Mouse (Mus musculus): Measurements from ENCODE around the gene Desi2. TPM values are rescaled to one million over a fixed set of nuclear protein-coding genes. Genes with fewer than 3 reads are reported as not detected.
"Not testable (repeated sequence)": the region's sequence is repeated elsewhere in the genome, so short reads cannot be mapped to it uniquely, and the experiment has no call there.

The Desi2 gene
- polyA plus RNA-seq, 2 experiments, result 3.7 to 6.2 TPM

DNA sequence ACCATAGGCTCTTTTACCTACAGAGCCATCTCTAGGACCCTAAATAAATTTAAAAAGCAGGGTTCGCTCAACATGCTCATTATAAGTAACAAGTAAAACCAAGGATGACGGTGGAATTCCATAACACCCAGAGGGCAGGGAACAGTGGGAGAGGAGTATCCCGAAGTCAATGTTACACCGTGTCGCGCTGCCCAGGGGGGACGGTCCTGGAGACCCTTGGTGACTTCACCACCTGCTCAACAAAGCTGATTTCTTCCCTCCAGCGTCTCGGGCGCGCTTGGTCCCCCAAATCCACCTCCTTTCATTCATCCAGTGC is 88.5 kb downstream of the Desi2 start:
- H3K4me1 ChIP-seq (replicated peaks; ENCODE audit: control insufficient read depth in 2 of 2, insufficient read depth in 2 of 2, low read length in 1 of 2), result no peaks in the 10 kb centered on the region
- WGBS (ENCODE audit: insufficient replicate concordance), result 7% methylated on average over 11 of the region's 11 CpGs
- peak overlapping the region; percentile 64 for H3K4me2 ChIP-seq (ENCODE audit: low read depth)
- DNase-seq (ENCODE audit: low read depth in 3 of 3, low spot score in 3 of 3) (no peak), ATAC-seq (ENCODE audit: insufficient read depth) (peak; percentile 18; the same call in 1 of the 2 replicates)
- TF ChIP-seq CTCF (IDR thresholded peaks at IDR 0.05; ENCODE audit: low read depth), result no peak
- TF ChIP-seq EP300 (IDR thresholded peaks at IDR 0.05; ENCODE audit: low read depth), result no peak
- H3K9ac ChIP-seq (replicated peaks), result no peak overlapping the region
- H3K27ac ChIP-seq, result no peak overlapping the region
- no peaks in the 10 kb centered on the region for H3K9me3 ChIP-seq (ENCODE audit: control insufficient read depth, low read length)
- H3K4me3 ChIP-seq (ENCODE audit: insufficient read depth in 1 of 2, low read depth in 2 of 2, low read length in 2 of 2), result peak overlapping the region; percentile 52 to 57
- H3K36me3 ChIP-seq (replicated peaks; ENCODE audit: control insufficient read depth, insufficient read depth, low read depth), result no peaks in the 10 kb centered on the region
- peaks cover 14% of the 10 kb centered on the region for H3K27me3 ChIP-seq (ENCODE audit: control insufficient read depth, insufficient read depth, low read length)

DNA sequence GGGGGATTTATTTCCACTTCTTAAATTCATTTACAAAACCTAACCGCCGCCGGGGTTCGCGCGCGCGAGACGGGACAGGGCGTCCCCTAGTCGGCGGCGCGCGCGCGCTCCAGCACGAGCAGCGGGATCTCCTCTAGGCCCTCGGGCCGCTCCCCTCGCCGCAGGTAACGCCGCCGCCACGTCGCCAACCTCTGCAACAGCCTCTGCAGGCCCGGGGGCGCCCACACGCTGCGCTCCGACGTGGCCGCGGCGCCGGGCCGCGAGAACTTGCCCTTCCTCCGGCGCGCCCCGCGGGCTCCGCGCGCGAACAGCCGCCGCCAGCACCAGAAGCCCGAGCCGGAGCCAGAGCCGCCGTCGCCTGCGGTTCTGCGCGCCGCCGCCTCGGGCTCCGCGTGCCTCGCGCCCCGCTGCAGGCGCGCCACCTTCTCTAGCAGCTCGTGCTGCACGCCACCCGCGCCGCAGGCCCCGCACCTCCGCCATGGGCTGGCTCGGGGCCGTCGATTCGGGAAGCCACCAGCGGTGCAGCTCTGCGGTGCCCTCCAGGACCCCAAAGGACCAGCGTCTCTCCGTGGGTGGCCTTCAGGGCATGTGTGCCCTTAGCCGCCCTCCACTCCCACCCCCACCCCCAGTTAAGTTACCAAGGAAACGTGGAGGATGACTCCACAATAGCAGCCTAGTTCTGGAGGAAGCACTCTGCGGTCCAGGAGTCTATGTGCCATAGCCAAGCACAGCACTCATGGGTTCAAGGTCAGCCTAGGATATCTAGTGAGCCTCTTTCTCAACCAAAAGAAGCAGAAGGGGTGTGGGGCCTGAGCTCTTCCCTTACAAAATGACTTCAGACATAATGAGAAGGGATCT is 89.1 kb downstream of the Desi2 start:
- DNase-seq (ENCODE audit: low read depth in 3 of 3, low spot score in 3 of 3), result no peak
- under 1% methylated on average over 87 of the region's 87 CpGs for WGBS (ENCODE audit: insufficient replicate concordance)

DNA sequence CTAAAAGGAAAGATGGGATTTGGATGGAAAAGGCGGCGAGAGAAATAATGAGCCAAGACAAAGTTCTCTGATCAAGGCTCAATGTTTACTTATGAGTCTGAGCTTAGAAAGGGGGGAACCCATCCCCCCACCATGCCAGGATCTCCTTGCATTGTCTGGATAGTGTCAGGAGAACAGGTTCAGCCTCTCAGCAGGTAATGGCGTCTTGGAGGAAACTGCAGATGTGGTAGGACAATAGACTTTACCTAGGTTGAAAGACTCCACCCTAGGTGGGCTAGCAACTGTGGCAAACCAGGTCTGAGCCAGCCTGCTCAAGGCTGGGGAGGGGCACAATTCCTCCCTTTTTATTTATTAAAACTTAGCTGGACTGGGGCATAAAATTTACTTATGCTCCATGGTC is 96.1 kb downstream of the Desi2 start:
- H3K27me3 ChIP-seq (ENCODE audit: control insufficient read depth, insufficient read depth, low read length); H3K9me3 ChIP-seq (ENCODE audit: control insufficient read depth, low read length); H3K4me1 ChIP-seq (replicated peaks; ENCODE audit: control insufficient read depth in 2 of 2, insufficient read depth in 2 of 2, low read length in 1 of 2); H3K36me3 ChIP-seq (replicated peaks; ENCODE audit: control insufficient read depth, insufficient read depth, low read depth); H3K4me3 ChIP-seq (ENCODE audit: insufficient read depth in 1 of 2, low read depth in 2 of 2, low read length in 2 of 2); H3K27ac ChIP-seq; H3K4me2 ChIP-seq (ENCODE audit: low read depth); ATAC-seq (ENCODE audit: insufficient read depth); H3K9ac ChIP-seq (replicated peaks); DNase-seq (ENCODE audit: low read depth in 3 of 3, low spot score in 3 of 3): not testable (repeated sequence)
- 80% methylated on average over 3 of the region's 3 CpGs for WGBS (ENCODE audit: insufficient replicate concordance)

More for the DNA sequence above, 89.1 kb downstream of the Desi2 start:
- Histone ChIP-seq H3K27ac (no peak overlapping the region), H3K27me3 (ENCODE audit: control insufficient read depth, insufficient read depth, low read length) (peaks cover 14% of the 10 kb centered on the region), H3K4me3 (ENCODE audit: insufficient read depth in 1 of 2, low read depth in 2 of 2, low read length in 2 of 2) (peak overlapping the region; percentile 52 to 57), H3K4me2 (ENCODE audit: low read depth) (peak overlapping the region; percentile 64), H3K36me3 (replicated peaks; ENCODE audit: control insufficient read depth, insufficient read depth, low read depth) (no peaks in the 10 kb centered on the region), H3K4me1 (replicated peaks; ENCODE audit: control insufficient read depth in 2 of 2, insufficient read depth in 2 of 2, low read length in 1 of 2) (no peaks in the 10 kb centered on the region), H3K9ac (replicated peaks) (no peak overlapping the region), H3K9me3 (ENCODE audit: control insufficient read depth, low read length) (no peaks in the 10 kb centered on the region)
- TF ChIP-seq CTCF (IDR thresholded peaks at IDR 0.05; ENCODE audit: low read depth) (no peak), EP300 (IDR thresholded peaks at IDR 0.05; ENCODE audit: low read depth) (no peak)
- peak; percentile 65 for ATAC-seq (ENCODE audit: insufficient read depth)

DNA sequence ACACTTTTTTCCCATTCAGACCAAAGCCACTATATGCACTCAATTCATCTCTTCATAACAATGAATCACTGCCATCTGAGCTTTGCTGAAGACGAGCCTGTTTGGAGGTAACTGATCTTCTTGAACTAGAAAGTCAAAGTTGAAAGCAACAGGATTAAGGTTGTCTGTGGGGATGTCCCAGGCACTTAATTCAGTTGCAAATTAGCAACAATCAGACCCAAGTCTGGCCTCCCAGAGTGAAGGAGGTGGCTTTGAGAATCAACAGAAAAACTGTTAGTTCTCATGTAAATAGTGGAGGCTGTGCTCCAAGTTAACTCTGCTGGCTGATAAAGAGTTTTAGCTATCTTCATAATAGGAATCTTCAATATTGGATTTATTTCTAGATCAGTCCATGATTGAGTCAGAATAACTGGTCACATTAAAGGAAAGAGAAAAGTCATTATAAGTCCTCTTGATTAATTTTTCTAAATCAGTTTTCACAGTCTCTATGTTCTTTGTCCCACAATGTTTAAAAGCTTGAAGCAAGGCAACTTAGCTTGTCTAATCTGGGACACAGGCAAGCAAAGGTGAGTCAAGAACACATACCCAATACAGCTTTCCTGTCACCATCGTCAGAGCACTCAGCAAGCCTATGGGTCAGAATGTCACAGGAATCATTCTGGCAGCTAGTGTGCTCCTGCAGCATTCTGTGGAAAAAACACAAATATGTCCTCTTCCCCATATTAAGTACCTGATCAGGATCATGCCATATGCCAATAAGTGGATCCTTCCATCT is 96.9 kb downstream of the Desi2 start:
- no peaks in the 10 kb centered on the region for H3K27me3 ChIP-seq (ENCODE audit: control insufficient read depth, insufficient read depth, low read length)
- no peak overlapping the region for H3K27ac ChIP-seq
- TF ChIP-seq EP300 (IDR thresholded peaks at IDR 0.05; ENCODE audit: low read depth) (no peak), CTCF (IDR thresholded peaks at IDR 0.05; ENCODE audit: low read depth) (no peak)
- 53% methylated on average over 2 of the region's 2 CpGs for WGBS (ENCODE audit: insufficient replicate concordance)
- no peak overlapping the region for H3K9ac ChIP-seq (replicated peaks)
- H3K4me1 ChIP-seq (replicated peaks; ENCODE audit: control insufficient read depth in 2 of 2, insufficient read depth in 2 of 2, low read length in 1 of 2), result no peaks in the 10 kb centered on the region
- ATAC-seq (ENCODE audit: insufficient read depth) (no peak), DNase-seq (ENCODE audit: low read depth in 3 of 3, low spot score in 3 of 3) (no peak)
- no peaks in the 10 kb centered on the region for H3K9me3 ChIP-seq (ENCODE audit: control insufficient read depth, low read length)
- H3K4me2 ChIP-seq (ENCODE audit: low read depth), result no peak overlapping the region
- H3K36me3 ChIP-seq (replicated peaks; ENCODE audit: control insufficient read depth, insufficient read depth, low read depth), result no peaks in the 10 kb centered on the region
- no peak overlapping the region for H3K4me3 ChIP-seq (ENCODE audit: insufficient read depth in 1 of 2, low read depth in 2 of 2, low read length in 2 of 2)

DNA sequence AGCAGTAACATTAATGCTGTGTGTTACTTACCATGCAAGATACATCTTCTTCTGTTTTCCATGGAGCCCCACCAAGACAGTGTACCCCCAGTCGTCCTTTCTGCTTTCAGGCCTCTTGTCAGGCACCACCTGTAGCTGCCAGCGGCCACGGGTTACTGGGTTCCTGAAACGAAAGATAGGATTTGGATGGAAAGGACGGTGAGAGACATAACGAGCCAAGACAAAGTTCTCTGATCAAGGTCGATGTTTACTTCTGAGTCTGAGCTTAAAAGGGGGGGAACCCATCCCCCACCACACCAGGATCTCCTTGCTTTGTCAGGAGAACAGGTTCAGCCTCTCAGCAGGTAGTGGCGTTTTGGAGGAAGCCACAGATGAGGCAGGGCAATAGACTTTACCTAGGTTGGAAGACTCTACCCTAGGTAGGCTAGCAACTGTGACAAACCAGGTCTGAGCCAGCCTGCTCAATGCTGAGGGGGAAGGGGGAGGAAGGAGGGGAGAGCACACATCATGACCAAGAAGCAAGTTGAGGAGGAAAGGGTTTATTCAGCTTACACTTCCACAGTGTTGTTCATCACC is 100.5 kb downstream of the Desi2 start:
- DNase-seq (ENCODE audit: low read depth in 3 of 3, low spot score in 3 of 3), result no peak
- H3K4me3 ChIP-seq (ENCODE audit: insufficient read depth in 1 of 2, low read depth in 2 of 2, low read length in 2 of 2), result no peak overlapping the region
- no peak for ATAC-seq (ENCODE audit: insufficient read depth)
- H3K4me2 ChIP-seq (ENCODE audit: low read depth), result no peak overlapping the region
- H3K36me3 ChIP-seq (replicated peaks; ENCODE audit: control insufficient read depth, insufficient read depth, low read depth), result no peaks in the 10 kb centered on the region
- no peak overlapping the region for H3K9ac ChIP-seq (replicated peaks)
- H3K9me3 ChIP-seq (ENCODE audit: control insufficient read depth, low read length), result no peaks in the 10 kb centered on the region
- H3K27me3 ChIP-seq (ENCODE audit: control insufficient read depth, insufficient read depth, low read length), result no peaks in the 10 kb centered on the region
- no peaks in the 10 kb centered on the region for H3K4me1 ChIP-seq (replicated peaks; ENCODE audit: control insufficient read depth in 2 of 2, insufficient read depth in 2 of 2, low read length in 1 of 2)
- TF ChIP-seq CTCF (IDR thresholded peaks at IDR 0.05; ENCODE audit: low read depth), result no peak
- TF ChIP-seq EP300 (IDR thresholded peaks at IDR 0.05; ENCODE audit: low read depth), result no peak
- H3K27ac ChIP-seq, result no peak overlapping the region
- WGBS (ENCODE audit: insufficient replicate concordance), result 41% methylated on average over 8 of the region's 8 CpGs

Measured in liver, embryonic 14.5 days (tissue).